In the genomic region with DNA sequence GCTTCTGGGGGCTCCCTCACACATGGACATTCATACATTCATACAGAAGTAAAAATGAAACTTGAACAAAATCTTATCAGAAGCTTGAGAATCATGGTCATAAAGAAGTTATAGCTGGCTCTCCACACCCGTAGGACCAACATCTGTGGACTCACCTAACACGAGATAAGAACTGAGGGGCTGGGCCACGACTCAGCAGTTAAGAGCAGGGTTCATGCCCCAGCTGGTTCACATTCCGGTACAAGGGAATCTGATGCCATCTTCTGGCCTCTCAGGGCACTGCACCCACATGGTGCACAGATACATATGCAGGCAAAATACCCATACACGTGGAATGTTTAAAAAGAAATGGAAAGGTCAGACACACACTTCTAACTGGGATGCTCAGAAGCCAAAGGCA, we compare ENCODE assay signal across 9 mouse cellular contexts. TPM values are rescaled to one million over a fixed set of nuclear protein-coding genes. Genes with fewer than 3 reads are reported as not detected.
A peak's percentile ranks its signal among the peaks of the same experiment; 100 is the strongest.
DNase-seq lines count a peak whose midpoint lies in the region; ATAC-seq lines count a peak whose summit lies in the region.
"Had no signal": no experiment of that assay in that cellular context is flagged by ENCODE, and none has a peak within 500 bp of the region (broad histone marks: within the 10 kb centered on the region; RNA-seq: fewer than 3 reads in every experiment).

No protein-coding gene starts in this region.

- H3K9me3 ChIP-seq in liver, embryonic 13.5 days (replicated peaks): no peaks in the 10 kb centered on the region
- H3K9me3 ChIP-seq: limb, embryonic 12.5 days had no signal

- H3K9ac ChIP-seq in liver, embryonic 13.5 days: no peak overlapping the region
- H3K9ac ChIP-seq: limb, embryonic 12.5 days had no signal

- no peaks in the 10 kb centered on the region for H3K27me3 ChIP-seq in liver, embryonic 13.5 days
- H3K27me3 ChIP-seq: limb, embryonic 12.5 days had no signal

- H3K27ac ChIP-seq in liver, embryonic 13.5 days: no peak overlapping the region
- H3K27ac ChIP-seq: limb, embryonic 12.5 days had no signal

- WGBS in liver, embryonic 13.5 days (ENCODE audit: insufficient replicate concordance): 7% methylated on average over 5 of the region's 5 CpGs

- H3K36me3 ChIP-seq in liver, embryonic 13.5 days: no peaks in the 10 kb centered on the region
- H3K36me3 ChIP-seq: limb, embryonic 12.5 days had no signal

- H3K4me1 ChIP-seq in liver, embryonic 13.5 days (replicated peaks): peaks cover 28% of the 10 kb centered on the region

- no peak overlapping the region for H3K4me3 ChIP-seq in liver, embryonic 13.5 days (replicated peaks)
- H3K4me3 ChIP-seq: limb, embryonic 12.5 days had no signal

- peak; percentile 33 to 35 for DNase-seq in right cerebral cortex, adult 2 months (ENCODE audit: low spot score in 2 of 2)
- no peak for DNase-seq in right cerebral cortex, adult 18-20 months
- DNase-seq in adrenal gland, adult (ENCODE audit: inconsistent age in 2 of 2, low spot score in 1 of 2): peak; percentile 50 to 89
- peak; percentile 49 for DNase-seq in embryo, embryonic 11.5 days (ENCODE audit: low read depth, low spot score)
- peak; percentile 67 for DNase-seq in hindlimb bud, embryonic 11.5 days (ENCODE audit: extremely low spot score, low read depth, low spot score)
- peak; percentile 80 for DNase-seq in liver, embryonic 13.5 days
- DNase-seq in retina, embryonic 14.5 days (ENCODE audit: low spot score): peak; percentile 75

- ATAC-seq in liver, embryonic 13.5 days (ENCODE audit: low read depth): peak; percentile 49
- ATAC-seq in activated CD4-positive, CD25-positive, alpha-beta regulatory T cell, adult 4 months: no peak

- H3K4me2 ChIP-seq in liver, embryonic 13.5 days: peak overlapping the region; percentile 37
- H3K4me2 ChIP-seq: limb, embryonic 12.5 days had no signal

RNA-seq across cellular contexts. Expression of gene Zswim7, which starts 3.1 kb away (rescaled TPM):
- 11.3 and 13.0 TPM in 2 replicates for polyA plus RNA-seq in liver, embryonic 13.5 days (2015; fragmentation: Nextera tagmentation; extraction: Ambion mirVana)
- polyA plus RNA-seq in activated CD4-positive, CD25-positive, alpha-beta regulatory T cell, adult 4 months (2017; shearing (Covaris generic)): 10 to 100 TPM in 1 of 2 experiments, 1 to 10 TPM in 1; 8.7 to 10.3 TPM

RNA-seq across cellular contexts. Expression of gene Ttc19, which starts 3.2 kb away (rescaled TPM):
- polyA plus RNA-seq in liver, embryonic 13.5 days (2015; fragmentation: Nextera tagmentation; extraction: Ambion mirVana): 3.9 and 4.4 TPM in 2 replicates
- 10 to 100 TPM; 10.6 to 10.7 TPM for polyA plus RNA-seq in activated CD4-positive, CD25-positive, alpha-beta regulatory T cell, adult 4 months (2017; shearing (Covaris generic))

RNA-seq across cellular contexts. Expression of gene Adora2b, which starts 29.2 kb away (rescaled TPM):
- 0.39 and 0.58 TPM in 2 replicates for polyA plus RNA-seq in liver, embryonic 13.5 days (2015; fragmentation: Nextera tagmentation; extraction: Ambion mirVana)
- not detected for polyA plus RNA-seq in activated CD4-positive, CD25-positive, alpha-beta regulatory T cell, adult 4 months (2017; shearing (Covaris generic))
